Mouse (Mus musculus) bone marrow, adult 2 months (tissue): Measurements from ENCODE around the gene Nav1.

ENCODE experiments used
- CTCF ChIP-seq: fragments of 200-500 bp; IDR thresholded peaks from 2 replicates; pipeline ENCODE4 v1.5.1; 2011; ENCODE audit warnings: low read length, control low read depth; ENCODE audit not compliant: control insufficient read depth, insufficient read depth
- POLR2A ChIP-seq: fragments of 200-500 bp; IDR thresholded peaks from 2 replicates; pipeline ENCODE4 v1.6.1; 2011; ENCODE audit warnings: low read depth, mild to moderate bottlenecking, control low read depth, low read length, borderline replicate concordance; ENCODE audit not compliant: control insufficient read depth

GRCm38 (mm10) chr1:135465734-135466133 is 141.4 kb downstream of the Nav1 start:
- TF ChIP-seq POLR2A (no peak), CTCF (no peak)
